Mouse (Mus musculus): Measurements from ENCODE around the gene Clptm1.

Clptm1 gene

DNA sequence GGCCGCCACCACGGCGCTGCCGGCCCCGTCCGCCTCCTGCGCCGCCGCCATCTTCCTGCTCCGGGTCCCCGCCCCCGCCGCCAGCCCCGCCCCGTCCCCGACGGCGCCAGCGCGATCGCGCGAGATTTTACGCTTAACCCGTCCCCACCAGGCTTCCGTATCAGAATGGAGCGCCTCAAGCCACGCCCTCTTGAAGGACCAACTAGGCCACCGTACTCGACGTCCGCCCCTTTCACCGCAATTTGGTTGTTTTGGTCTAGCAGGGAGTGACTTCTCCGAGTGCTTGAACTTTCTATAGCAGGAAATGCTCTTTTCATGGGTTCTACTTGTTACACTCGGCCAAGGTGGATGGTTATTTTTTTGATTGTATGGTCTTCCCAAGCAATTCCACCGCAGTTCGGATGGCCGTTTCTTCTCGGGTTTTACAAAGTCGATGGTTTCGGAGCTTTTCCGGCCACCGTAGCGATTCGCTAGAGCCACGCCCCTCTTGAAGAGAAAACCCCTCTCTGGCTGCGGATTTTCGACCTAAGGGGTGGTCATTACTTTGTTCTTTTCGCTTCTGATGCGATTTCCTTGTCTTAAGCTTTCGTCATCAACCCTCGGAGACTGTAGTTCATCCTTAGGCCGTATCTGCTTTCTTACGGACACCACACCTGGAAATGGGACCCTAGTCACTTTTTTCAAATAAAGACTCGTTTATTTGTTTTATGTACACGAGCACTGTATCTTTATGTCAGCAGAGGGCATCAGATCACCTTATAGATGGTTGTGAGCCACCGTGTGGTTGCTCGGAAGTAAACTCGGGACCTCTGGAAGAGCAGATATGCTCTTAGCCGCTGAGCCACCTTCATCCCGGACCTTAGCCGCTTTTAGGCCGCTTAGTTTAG lies at the start of gene Clptm1:
Gene Clptm1, minus strand, starts transcription at position 79 of the 887 bp plus-strand sequence.
- peak; percentile 98 for DNase-seq

DNA sequence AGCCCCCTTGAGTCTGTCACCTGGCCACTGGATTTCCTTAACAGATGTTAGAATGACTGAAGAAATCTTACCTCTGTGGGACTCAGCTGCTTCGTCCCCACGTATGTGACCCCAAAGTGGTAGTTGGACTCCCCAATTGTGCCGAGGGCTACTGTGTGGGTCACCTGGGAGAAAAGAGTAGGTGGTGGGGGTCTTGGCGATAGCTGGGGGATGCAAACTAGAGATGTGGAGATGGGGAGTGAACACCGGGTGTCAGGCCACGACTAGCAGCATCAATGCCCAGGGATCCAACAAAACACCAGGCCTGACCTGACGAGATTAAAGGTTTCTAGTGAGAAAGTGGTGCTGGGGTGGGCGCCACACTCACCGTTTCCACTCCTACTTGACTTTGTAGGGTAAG lies 48.8 kb upstream of the Clptm1 start:
- DNase-seq: no peak

GRCm38 (mm10) chr7:19713196-19713595 lies 48.4 kb upstream of the Clptm1 start:
- peak; percentile 45 for DNase-seq

DNA sequence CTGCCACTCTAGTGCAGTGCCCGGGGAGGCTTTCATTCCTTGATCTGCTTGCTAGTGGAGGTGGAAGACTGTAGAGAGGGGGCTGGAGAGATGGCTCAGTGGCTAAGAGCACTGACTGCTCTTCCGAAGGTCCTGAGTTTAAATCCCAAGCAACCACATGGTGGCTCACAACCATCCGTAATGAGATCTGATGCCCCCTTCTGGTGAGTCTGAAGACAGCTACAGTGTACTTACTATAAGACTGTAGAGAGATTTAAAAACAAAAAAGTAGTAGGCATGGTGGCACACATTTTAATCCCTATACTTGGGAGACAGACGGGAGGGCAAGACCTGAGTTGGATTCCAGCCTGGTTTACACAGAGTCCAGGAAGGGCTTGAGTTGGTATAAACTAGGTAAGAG lies 47.6 kb upstream of the Clptm1 start:
- DNase-seq: peak; percentile 44

DNA sequence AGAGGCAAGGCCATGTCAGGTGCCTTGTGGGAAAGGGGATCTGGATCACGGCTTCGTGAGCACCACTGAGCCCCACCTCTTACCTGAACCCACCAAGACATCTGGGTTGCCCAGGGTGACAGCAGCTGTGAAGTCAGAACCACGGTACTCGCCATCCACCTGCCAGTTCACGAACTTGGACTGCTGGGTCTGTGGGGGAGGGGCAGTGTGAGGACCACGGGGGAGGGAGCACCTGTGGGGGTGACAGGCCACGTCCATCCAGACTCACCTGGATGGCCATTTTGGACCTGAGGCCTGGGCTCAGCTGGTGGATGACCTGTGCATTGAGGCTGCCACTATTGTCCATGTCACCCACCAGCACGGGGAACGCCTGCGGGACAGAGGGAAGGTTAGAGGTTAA lies 45.8 kb upstream of the Clptm1 start:
- no peak for DNase-seq

- no peak for DNase-seq
Measured at GRCm38 (mm10) chr7:19705271-19705670, 40.4 kb upstream of the Clptm1 start.

GRCm38 (mm10) chr7:19704475-19704874 lies 39.6 kb upstream of the Clptm1 start:
- DNase-seq: no peak

DNA sequence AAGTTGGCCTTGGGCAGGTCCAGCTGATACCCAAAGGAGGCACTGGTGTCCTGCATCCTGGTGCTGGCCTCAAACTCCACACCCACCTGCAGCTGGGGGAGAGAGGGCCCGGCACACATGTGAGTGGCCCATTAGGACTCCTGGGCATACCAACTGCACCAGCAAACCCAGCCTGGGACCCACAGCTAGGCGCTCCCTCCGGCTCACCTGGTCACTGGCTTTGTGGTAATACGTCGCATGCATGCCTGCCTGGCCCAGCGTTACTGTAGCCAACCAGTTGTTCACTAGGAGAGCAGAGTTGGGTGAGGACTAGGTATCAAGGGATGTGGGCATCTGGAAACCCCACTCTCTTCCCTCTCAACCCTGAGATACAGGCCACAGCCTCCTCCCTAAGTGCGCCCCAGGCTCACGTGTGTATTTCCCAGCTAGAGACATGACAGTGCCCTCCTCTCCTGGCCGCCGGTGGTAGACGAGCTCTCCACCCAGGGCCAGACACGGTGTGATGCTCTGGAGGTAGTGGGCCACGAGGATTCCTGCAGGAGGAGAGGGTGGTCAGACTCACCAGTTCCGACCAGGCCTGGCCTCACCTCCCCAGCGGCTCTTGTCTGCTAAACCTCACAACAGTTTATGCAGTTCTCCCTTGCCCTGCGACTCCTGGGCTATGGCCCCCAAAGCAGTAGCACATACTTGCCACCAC lies 38.2 kb upstream of the Clptm1 start:
- no peak for DNase-seq

DNA sequence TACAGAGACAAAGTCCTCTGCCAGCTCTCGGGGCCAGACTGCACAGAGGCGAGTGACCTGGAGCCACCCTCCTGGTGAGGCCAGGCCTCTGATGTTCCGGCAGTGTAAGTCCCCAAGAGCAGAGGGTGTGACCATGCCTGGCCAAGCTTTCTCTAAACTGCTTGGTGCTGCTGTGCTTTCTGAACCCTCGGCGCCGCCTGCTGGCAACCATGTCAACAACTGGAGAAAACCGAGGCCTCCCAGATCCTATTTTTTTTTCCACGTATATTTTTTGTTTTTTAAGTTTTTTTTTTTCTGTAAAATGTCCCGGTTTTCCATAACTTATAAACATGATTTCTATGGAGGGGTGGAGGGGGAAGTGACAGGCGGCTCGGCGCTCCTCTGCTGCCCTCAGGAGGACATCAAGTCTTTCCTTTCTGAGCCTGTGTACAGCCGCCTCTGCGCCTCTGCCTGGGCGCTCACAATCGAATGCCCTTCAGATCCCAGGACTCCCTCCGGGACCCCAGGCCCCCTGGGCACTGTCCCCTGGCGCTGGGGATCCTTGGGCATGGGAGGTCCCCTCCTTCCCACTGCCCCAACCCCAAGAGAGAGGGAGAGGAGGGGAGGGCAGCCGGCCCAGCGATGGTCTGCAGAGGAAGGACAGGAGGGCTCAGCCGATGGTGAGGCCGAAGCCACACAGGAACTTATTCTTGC lies 36.4 kb upstream of the Clptm1 start:
- DNase-seq: peak; percentile 89

DNA sequence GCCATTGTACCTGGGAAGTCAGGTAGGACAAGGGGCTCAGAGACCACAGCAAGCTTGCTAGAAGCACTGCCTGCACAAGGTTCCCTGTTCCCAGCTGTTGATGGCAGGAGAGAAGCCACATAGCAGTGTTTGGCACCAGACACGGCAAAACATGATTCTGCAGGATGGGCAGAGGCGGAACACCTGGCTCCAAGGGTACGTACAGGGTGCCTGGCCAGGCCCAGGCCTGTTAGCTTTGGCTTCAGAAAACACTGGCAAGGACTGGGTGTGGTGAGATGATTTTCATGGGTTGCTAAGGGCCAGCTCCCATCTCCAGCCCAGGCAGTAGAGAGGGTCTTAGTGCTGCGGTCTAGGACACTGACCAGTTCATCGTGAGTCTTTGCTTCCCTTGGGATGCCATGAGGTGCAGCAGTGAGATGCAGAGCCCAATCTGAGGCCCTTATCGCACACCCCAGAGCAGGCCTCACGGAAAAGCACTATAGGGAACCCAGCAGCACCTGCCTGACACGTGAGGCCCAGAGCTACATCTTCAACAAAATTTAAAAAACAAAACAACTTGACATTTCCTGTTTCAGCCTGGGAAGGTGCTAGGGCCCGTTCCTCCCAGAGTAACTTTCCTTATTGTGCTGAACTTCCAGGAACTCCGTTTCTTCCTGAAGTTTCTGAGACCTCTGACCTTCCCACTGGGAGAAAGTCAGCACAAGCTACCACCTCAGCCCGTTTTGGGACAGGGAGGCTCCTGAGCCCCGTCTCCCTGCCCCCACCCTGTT lies 35.7 kb upstream of the Clptm1 start:
- DNase-seq: no peak

GRCm38 (mm10) chr7:19699827-19700148 lies 35.0 kb upstream of the Clptm1 start:
- DNase-seq: no peak

- peak; percentile 77 for DNase-seq
Measured at GRCm38 (mm10) chr7:19698907-19699826, 34.3 kb upstream of the Clptm1 start, which contains the start of gene Apoe. TSS of gene Apoe (minus strand) at chr7:19699188.

- peak; percentile 43 for DNase-seq
Measured at GRCm38 (mm10) chr7:19697949-19698906, 33.4 kb upstream of the Clptm1 start.

DNA sequence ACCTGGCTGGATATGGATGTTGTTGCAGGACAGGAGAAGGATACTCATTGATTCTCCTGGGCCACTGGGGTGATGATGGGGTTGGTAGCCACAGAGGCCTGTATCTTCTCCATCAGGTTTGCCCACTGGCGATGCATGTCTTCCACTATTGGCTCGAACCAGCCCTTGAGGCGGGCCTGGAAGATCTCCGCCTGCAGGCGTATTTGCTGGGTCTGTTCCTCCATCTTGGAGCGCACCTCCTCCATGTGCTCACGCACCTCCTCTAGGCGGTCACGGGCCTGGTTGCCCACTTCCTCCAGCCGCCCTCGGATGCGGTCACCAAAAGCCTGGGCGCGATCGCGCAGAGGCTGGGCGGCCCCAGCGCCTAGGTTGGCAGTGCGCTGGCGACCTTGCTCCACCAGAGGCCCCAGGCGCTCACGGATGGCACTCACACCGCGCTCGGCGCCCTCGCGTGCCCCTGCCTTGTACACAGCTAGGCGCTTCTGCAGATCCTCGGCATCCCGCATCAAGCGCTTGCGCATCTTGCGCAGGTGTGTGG lies 31.6 kb upstream of the Clptm1 start:
- no peak for DNase-seq

DNA sequence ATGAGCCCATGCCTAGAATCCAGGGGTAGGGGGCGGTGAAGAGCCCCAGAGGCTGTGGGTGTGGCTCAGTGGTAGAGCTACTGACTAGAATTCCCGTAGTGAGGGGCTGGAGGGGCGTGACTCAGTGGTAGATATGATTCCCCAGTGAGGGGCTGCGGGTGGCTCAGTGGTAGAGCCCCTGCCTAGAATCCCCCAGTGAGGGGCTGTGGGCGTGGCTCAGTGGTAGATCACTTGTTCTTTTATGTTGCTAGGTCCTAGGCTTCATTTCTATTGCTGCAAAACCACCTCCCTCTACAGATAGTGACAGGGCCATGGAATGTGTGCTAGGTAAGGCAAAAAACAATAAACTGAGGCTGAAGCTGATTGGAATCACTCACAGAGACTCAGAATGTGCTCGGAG lies 31.0 kb upstream of the Clptm1 start:
- no peak for DNase-seq

GRCm38 (mm10) chr7:19695213-19695594 lies 30.4 kb upstream of the Clptm1 start:
- no peak for DNase-seq

- DNase-seq: no peak
Measured at GRCm38 (mm10) chr7:19694336-19695212, 29.7 kb upstream of the Clptm1 start.

DNA sequence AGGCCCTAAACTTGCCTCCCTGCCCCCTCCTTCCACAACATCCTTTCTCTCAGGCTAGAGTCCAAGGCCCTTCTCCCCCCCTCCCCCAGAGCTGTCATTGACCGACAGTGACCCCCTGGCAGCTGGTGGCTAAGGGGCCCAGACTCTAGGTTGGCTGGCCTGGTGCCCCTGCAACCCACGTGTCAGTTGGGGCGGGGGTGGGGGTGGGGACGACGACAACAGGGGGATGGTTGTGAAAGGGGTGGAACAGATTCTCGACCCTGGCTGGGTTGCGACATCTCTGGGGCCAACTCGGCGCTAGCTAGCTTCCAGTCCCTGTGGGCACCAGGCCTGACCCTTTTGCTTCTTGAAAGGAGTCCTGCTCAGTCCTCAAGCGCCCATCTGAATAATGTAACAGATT lies 28.6 kb upstream of the Clptm1 start:
- peak; percentile 90 for DNase-seq

All from lung, postnatal 10 days (tissue).